Mouse (Mus musculus) A20 (cell line): Measurements from ENCODE around the gene Ppm1l.

Source experiments
- DNase-seq: peaks from one replicate; pipeline ENCODE4 v3.0.0-alpha.2; 2011; ENCODE audit warnings: low read depth, low spot score

Gene Ppm1l

DNA sequence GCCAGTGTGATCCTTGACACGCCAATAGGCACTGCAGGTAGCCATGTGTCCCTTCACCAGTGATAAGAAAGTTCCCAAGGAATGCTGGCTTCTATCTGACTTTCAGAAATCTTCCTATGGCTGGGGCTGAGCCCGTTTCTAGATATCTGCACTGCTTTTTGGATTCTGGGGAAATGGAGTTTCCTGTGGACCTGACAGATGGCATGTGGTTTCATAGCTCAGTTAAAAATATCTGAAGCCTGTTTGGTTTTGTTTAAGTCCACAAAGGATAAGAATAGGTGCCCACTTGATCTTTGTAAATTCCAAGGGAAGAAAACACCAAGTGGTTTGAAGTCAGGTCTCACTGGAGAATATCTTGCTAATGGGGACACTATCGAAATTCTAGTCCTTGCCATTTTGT is 173.0 kb downstream of the Ppm1l start:
- no peak for DNase-seq

GRCm38 (mm10) chr3:69490981-69491681 is 174.5 kb downstream of the Ppm1l start:
- no peak for DNase-seq

GRCm38 (mm10) chr3:69494233-69495010 is 177.8 kb downstream of the Ppm1l start:
- no peak for DNase-seq

DNA sequence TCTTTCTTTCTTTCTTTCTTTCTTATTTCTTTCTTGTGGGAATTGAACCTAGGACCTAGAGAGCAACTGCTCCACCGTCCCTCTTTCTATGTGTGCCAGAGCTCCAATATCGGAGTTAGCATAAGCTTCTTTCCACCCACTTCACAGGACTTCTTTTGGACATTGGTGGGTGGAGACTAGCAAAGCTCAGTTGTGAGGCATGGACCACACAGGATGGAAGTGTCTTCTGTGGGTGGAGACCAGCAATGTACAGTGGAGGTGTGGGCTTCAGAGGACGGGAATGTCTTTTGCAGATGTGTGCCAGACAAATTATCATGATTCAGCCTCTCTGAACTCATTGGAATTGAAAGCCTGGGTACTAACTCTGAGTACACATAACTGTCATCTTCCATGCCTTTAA is 180.5 kb downstream of the Ppm1l start:
- no peak for DNase-seq

GRCm38 (mm10) chr3:69502009-69502408 is 185.3 kb downstream of the Ppm1l start:
- no peak for DNase-seq

DNA sequence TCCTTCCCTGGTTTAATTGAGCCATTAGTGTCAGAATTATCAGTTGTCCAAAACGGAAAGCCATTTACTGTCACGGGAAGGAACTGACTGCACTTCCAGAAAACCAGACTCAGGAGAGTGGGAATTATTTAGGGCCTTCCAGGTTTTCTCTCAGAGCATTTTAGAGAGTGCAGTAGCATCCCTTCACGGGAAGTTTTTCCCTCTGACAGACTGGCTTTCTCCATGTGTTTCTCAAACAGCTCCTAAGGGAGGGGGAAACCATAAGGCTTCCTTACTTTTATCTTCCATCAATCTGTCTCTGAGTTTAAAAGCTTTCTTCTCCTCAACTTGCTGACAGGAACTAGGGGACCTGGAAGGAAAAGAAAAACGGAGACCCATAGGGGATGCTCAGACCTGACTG is 185.9 kb downstream of the Ppm1l start:
- no peak for DNase-seq

GRCm38 (mm10) chr3:69505090-69505489 is 188.4 kb downstream of the Ppm1l start:
- DNase-seq: peak; percentile 4

DNA sequence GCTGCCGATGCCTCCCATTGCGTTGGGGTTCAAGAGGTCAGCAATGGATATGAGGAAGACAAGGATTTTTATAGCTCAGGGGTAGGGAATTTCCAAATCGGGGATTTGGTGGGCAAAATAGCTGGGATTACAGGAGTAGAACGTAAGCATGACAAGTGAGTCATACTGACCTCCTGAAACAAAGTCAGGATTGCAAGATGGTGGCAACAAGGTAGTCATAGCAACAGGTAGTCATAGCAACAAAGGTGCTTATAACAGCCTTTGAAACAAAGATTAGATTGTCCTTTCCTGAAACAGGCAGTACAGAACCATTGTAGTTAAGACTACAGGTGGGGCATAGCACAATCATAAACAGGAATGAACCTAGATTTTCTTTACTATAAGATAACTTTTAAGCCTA is 189.7 kb downstream of the Ppm1l start:
- no peak for DNase-seq

GRCm38 (mm10) chr3:69509411-69509952 is 192.8 kb downstream of the Ppm1l start:
- no peak for DNase-seq

GRCm38 (mm10) chr3:69511881-69512280 is 195.2 kb downstream of the Ppm1l start:
- DNase-seq: no peak

DNA sequence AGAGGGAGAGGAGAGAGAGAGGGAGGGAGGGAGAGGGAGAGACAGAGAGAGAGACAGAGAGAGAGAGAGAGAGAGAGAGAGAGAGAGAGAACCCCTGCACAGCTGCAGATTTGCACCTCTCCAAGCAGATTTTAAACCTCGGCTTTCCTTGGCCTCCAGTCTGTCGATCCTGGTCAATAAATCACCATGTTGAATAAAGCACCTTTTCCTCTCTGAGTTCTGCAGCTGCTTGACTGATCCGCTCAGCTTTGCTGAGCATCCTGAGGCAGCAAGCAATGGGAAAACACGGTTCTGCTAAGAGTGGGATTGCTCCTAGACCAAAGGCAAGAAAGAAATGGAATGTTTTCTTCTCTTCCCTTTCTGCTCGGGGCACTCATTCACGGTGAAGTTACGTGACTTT is 195.7 kb downstream of the Ppm1l start:
- no peak for DNase-seq

DNA sequence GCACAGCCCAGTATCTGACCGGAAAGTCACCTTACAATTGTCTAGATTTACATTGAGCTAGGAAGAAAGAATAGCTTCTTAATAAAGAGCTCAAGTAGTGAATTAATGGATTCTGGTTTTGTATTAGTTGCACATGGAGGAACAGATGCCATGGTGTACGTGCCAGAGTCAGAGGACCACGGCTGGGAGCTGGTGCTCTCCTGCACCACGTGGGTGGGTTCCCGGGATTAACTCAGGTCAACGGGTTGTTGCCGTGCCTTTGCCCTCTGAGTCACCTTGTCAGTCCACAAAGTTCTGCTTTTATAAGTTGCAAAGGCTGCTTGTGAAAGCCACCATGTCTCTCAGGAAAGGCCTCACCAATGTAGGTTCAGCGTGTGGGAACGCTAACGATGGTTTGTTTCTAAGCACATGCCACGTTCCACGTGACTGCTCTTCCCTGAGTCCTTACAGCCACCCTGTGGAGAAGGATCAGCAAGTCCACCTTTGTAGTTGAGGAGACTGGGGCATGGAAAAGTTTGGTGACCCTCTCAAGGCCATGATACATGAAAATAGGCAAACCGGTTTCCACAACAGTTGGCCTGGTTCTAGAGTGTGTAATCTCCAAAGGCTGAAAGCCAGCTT is 199.2 kb downstream of the Ppm1l start:
- DNase-seq: no peak

GRCm38 (mm10) chr3:69519188-69519587 is 202.5 kb downstream of the Ppm1l start:
- no peak for DNase-seq

GRCm38 (mm10) chr3:69519789-69520558 is 203.3 kb downstream of the Ppm1l start:
- no peak for DNase-seq

GRCm38 (mm10) chr3:69522270-69522669 is 205.6 kb downstream of the Ppm1l start:
- DNase-seq: no peak

DNA sequence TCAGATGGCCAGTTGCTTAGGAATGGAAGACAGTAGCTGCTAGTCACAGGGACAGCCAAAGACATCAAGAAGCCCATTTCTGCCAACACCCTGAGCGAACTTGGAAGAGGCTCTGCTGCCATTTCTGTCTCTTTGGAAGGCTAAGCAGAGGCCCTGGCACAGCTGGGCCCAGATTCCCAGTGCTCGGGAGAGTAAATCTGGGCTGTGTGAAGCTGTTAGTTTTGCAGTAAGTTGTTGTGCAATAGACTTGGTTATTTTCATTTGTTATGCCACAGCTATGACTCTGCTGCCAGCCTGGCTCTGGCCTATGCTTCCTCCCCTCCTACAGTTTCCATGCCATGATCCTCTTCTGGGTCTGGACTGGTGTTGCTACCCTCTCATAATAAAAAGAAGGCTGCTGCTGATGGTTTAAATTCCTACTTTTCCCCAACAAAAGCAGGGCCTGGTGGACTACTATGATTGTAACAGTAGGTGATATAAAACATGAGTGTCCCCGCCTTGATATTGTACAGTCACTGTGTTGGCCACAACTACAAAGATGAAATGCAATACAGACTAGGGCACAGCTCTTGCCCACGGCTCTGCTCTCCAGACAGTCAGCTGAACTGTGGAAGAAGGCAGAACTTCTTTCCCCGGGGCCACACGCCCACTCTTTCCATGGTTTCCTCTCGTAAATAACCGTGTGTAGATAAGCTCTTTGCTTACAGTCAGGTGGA is 207.9 kb downstream of the Ppm1l start:
- DNase-seq: no peak

DNA sequence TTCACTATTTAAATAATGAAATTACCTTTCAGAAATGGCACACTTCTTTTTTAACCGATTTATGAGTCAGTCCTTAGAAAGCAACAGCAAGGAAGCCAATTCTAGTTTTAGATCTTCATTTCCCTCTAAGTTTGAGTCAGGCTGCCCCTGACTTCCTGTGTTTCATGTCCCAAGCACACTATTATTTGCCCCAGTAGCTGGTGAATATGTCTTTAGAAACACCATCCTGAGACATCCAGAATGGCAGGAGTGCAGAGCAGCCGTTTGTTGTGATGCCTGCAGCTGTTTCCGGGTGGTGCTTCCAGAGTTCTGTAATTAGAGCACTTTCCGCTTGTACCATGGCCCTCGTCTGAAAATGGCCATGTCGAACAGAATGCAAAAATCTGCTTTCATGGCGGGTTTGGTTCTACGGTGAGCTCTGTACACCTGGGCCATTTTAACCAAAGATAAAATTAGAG is 208.4 kb downstream of the Ppm1l start:
- DNase-seq: no peak

DNA sequence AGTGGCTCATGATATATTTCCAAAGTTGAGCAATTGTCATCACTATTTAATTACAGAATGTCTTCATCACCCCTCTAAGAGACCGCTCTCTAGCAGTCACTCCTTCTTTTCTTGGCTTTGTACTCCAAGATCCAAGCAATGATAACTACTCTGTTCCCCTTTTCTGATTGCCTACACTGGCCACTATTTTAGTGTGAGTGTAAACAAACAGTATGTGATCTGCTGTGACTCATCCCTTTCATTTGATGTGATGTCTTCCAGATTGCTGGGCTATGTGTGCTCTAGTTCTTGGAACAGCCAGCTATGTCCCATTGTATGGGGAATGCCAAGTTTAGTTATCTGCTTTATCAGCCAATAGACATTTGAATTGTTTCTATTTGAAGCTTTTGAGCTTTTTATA is 210.7 kb downstream of the Ppm1l start:
- DNase-seq: no peak

DNA sequence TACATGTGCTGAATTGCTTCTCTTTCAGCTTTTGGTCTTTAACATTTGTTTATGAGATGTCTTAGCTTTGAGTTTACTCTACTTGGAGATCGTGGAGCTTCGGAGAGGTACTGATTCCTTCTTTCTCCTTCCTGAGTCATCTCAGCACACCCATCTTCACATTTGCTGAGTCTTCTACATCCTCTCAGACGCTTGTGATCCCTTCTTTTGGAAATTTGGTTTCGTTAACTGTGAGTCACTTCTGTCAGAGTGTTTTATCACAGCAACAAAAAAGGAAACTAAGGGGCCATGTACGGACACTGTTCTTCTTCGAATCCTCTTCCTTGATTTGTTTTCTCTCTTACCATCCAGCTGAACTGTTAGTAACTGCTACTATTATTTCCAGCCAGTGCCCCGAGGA is 212.9 kb downstream of the Ppm1l start:
- DNase-seq: no peak

- no peak for DNase-seq
These were observed 214.8 kb downstream of the Ppm1l start for GRCm38 (mm10) chr3:69531511-69531910.

- DNase-seq: no peak
These were observed 216.0 kb downstream of the Ppm1l start for GRCm38 (mm10) chr3:69532687-69533086.
